8 mouse cellular contexts compared by ENCODE assay signal in the genomic region with DNA sequence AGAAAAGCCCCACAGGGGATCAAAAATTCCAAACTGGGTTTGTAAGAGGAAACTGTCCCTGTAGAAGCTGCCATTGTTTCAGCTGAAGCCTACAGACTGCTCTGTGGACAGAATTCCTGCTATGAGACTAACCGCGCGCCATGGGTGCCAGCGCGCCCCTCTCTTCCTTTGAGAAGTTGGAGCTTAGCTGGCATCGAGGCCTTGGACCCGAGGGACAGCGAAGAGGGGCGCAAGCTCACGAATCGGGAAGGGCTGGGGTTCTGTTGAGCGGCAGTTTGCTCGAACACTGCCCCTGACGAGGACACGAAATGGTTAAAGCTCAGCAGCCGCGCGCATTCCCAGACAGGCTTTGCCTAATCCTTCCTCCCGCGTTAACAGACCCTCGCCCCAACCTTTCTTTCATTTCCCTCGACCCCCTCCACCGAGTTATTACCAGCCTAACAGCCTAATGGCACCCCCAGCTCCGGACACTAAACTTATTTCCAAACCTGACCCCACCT. TPM values are rescaled to one million over a fixed set of nuclear protein-coding genes. Genes with fewer than 3 reads are reported as not detected.
A peak's percentile ranks its signal among the peaks of the same experiment; 100 is the strongest.
DNase-seq lines count a peak whose midpoint lies in the region; ATAC-seq lines count a peak whose summit lies in the region.

No protein-coding gene starts in this region.

- peak; percentile 50 for DNase-seq in left cerebral cortex, postnatal 4 days
- DNase-seq in left cerebral cortex, adult 8-10 months (ENCODE audit: low spot score in 2 of 2) = no peak
- peak; percentile 40 for DNase-seq in ZHBTc4 (ENCODE audit: low read depth, low spot score)
- DNase-seq in spleen, adult 12 weeks (ENCODE audit: low spot score) = no peak

- peak overlapping the region; percentile 94 for H3K9ac ChIP-seq in embryonic facial prominence, embryonic 12.5 days
- H3K9ac ChIP-seq in hindbrain, embryonic 12.5 days = peak overlapping the region; percentile 89
- H3K9ac ChIP-seq in liver, embryonic 16.5 days (ENCODE audit: low read depth, low read length) = no peak overlapping the region
- peak overlapping the region; percentile 86 for H3K9ac ChIP-seq in stomach, embryonic 14.5 days (replicated peaks; ENCODE audit: low read depth, low read length)

- H3K4me2 ChIP-seq in embryonic facial prominence, embryonic 12.5 days (replicated peaks) = peak overlapping the region; percentile 69
- H3K4me2 ChIP-seq in hindbrain, embryonic 12.5 days (replicated peaks) = peak overlapping the region; percentile 94
- peak overlapping the region; percentile 71 for H3K4me2 ChIP-seq in liver, embryonic 16.5 days (ENCODE audit: low read depth, low read length)
- peak overlapping the region; percentile 91 for H3K4me2 ChIP-seq in stomach, embryonic 14.5 days (replicated peaks; ENCODE audit: low read depth, low read length)

- H3K27ac ChIP-seq in embryonic facial prominence, embryonic 12.5 days = peak overlapping the region; percentile 95
- peak overlapping the region; percentile 91 for H3K27ac ChIP-seq in hindbrain, embryonic 12.5 days
- H3K27ac ChIP-seq in liver, embryonic 16.5 days (ENCODE audit: low read length) = no peak overlapping the region
- peak overlapping the region; percentile 96 for H3K27ac ChIP-seq in stomach, embryonic 14.5 days (ENCODE audit: low read length)

- peaks cover 17% of the 10 kb centered on the region for H3K36me3 ChIP-seq in embryonic facial prominence, embryonic 12.5 days
- peaks cover 9% of the 10 kb centered on the region for H3K36me3 ChIP-seq in hindbrain, embryonic 12.5 days
- H3K36me3 ChIP-seq in liver, embryonic 16.5 days (ENCODE audit: control insufficient read depth, insufficient read depth) = no peaks in the 10 kb centered on the region
- H3K36me3 ChIP-seq in stomach, embryonic 14.5 days (ENCODE audit: control insufficient read depth, insufficient read depth, low read length) = peaks cover under 1% of the 10 kb centered on the region; the same call in 1 of the 2 replicates

- WGBS in embryonic facial prominence, embryonic 12.5 days = 1% methylated on average over 24 of the region's 24 CpGs
- WGBS in hindbrain, embryonic 12.5 days = 0% methylated on average over 24 of the region's 24 CpGs
- WGBS in liver, embryonic 16.5 days (ENCODE audit: insufficient replicate concordance) = 0% methylated on average over 24 of the region's 24 CpGs
- under 1% methylated on average over 24 of the region's 24 CpGs for WGBS in stomach, embryonic 14.5 days

- peak overlapping the region; percentile 78 for H3K4me3 ChIP-seq in embryonic facial prominence, embryonic 12.5 days
- H3K4me3 ChIP-seq in hindbrain, embryonic 12.5 days = peak overlapping the region; percentile 63
- peak overlapping the region; percentile 62 for H3K4me3 ChIP-seq in liver, embryonic 16.5 days (ENCODE audit: low read depth, low read length)
- H3K4me3 ChIP-seq in stomach, embryonic 14.5 days (ENCODE audit: low read depth, low read length) = peak overlapping the region; percentile 84

- H3K27me3 ChIP-seq in embryonic facial prominence, embryonic 12.5 days = no peaks in the 10 kb centered on the region
- H3K27me3 ChIP-seq in hindbrain, embryonic 12.5 days = no peaks in the 10 kb centered on the region
- peaks cover 31% of the 10 kb centered on the region for H3K27me3 ChIP-seq in liver, embryonic 16.5 days (ENCODE audit: control insufficient read depth, insufficient read depth, low read depth, low read length)
- H3K27me3 ChIP-seq in stomach, embryonic 14.5 days (ENCODE audit: control insufficient read depth, insufficient read depth, low read length) = no peaks in the 10 kb centered on the region; the same call in 1 of the 2 replicates

- ATAC-seq in embryonic facial prominence, embryonic 12.5 days (ENCODE audit: insufficient number of reproducible peaks, insufficient read depth, low FRiP score, low TSS enrichment) = peak; percentile 29
- peak; percentile 44 for ATAC-seq in hindbrain, embryonic 12.5 days (ENCODE audit: low FRiP score)
- ATAC-seq in liver, embryonic 16.5 days (ENCODE audit: low read depth) = no peak
- peak; percentile 20; the same call in 1 of the 2 replicates for ATAC-seq in stomach, embryonic 14.5 days (ENCODE audit: insufficient number of reproducible peaks, insufficient read depth, low FRiP score, low read depth)

- intact Hi-C loops in left cerebral cortex, postnatal 4 days (cut with DNase I) = loop anchor here (2.0 to 10.0 kb wide), 6 partner anchors 340 to 1637 kb away; no protein-coding TSS in a partner anchor

- H3K4me1 ChIP-seq in embryonic facial prominence, embryonic 12.5 days = peaks cover 18% of the 10 kb centered on the region
- peaks cover 29% of the 10 kb centered on the region for H3K4me1 ChIP-seq in hindbrain, embryonic 12.5 days
- H3K4me1 ChIP-seq in liver, embryonic 16.5 days (ENCODE audit: control insufficient read depth, low read depth, low read length) = no peaks in the 10 kb centered on the region; the same call in none of the 2 replicates
- H3K4me1 ChIP-seq in stomach, embryonic 14.5 days (ENCODE audit: control insufficient read depth, insufficient read depth, low read length) = 0 out of 2 replicates have a peak, but pooled peaks cover 2% of the 10 kb centered on the region

- H3K9me3 ChIP-seq in embryonic facial prominence, embryonic 12.5 days = no peaks in the 10 kb centered on the region
- H3K9me3 ChIP-seq in hindbrain, embryonic 12.5 days (replicated peaks) = no peaks in the 10 kb centered on the region
- H3K9me3 ChIP-seq in liver, embryonic 16.5 days (replicated peaks; ENCODE audit: control insufficient read depth, low read length) = no peaks in the 10 kb centered on the region
- H3K9me3 ChIP-seq in stomach, embryonic 14.5 days (ENCODE audit: control insufficient read depth, low read depth, low read length) = no peaks in the 10 kb centered on the region; the same call in 1 of the 2 replicates

RNA-seq across cellular contexts. Expression of a gene that starts 1.8 kb away (rescaled TPM):
- total RNA-seq in left cerebral cortex, postnatal 4 days (2021) = 10 to 100 TPM; 84.1 to 84.2 TPM
- total RNA-seq in left cerebral cortex, adult 8-10 months (2022) = 10 to 100 TPM in 1 of 4 experiments, 1 to 10 TPM in 3; 8.6 to 12.3 (median 9.5) TPM
- 18.3 and 20.4 TPM in 2 replicates for polyA plus RNA-seq in embryonic facial prominence, embryonic 12.5 days (2016; fragmentation: Nextera tagmentation; extraction: Ambion mirVana)
- 14.6 and 17.1 TPM in 2 replicates for polyA plus RNA-seq in hindbrain, embryonic 12.5 days (2016; fragmentation: Nextera tagmentation; extraction: Ambion mirVana)
- polyA plus RNA-seq in liver, embryonic 16.5 days (2015; fragmentation: Nextera tagmentation; extraction: Ambion mirVana) = 0.16 and 0.27 TPM in 2 replicates
- 21.6 and 22.9 TPM in 2 replicates for polyA plus RNA-seq in stomach, embryonic 14.5 days (2014; fragmentation: Nextera tagmentation; extraction: Ambion mirVana)

Comparison
In these comparisons a context has a peak if more than half of its experiments do, and no peak if none do; other contexts are left out.
1. DNase-seq: peak in left cerebral cortex, postnatal 4 days (single experiment) and ZHBTc4 (single experiment); none in left cerebral cortex, adult 8-10 months (0 of 2) and spleen, adult 12 weeks (single experiment).
2. RNA of a gene that starts 1.8 kb away (polyA plus RNA-seq): 21.6 to 22.9 TPM in stomach, embryonic 14.5 days, 18.3 to 20.4 TPM in embryonic facial prominence, embryonic 12.5 days and 14.6 to 17.1 TPM in hindbrain, embryonic 12.5 days; 0.16 to 0.27 TPM in liver, embryonic 16.5 days; every median in the first group is over 10 times any median in the second.
3. Peak in every context shown above with its lines, with median percentiles within 50 percentile points of each other: H3K4me2 ChIP-seq and H3K4me3 ChIP-seq.